Mouse (Mus musculus): ENCODE measurements around the gene 4930435E12Rik.

- TF ChIP-seq CTCF (IDR thresholded peaks at IDR 0.05) (no peak), EP300 (IDR thresholded peaks at IDR 0.05) (no peak)
Observed at GRCm38 (mm10) chr16:38780960-38781572, 47.5 kb downstream of the 4930435E12Rik start.
